Mouse (Mus musculus) hematopoietic stem cell, adult 5-6 weeks (primary cell): Measurements from ENCODE around the gene Gm9789. TPM values are rescaled to one million over a fixed set of nuclear protein-coding genes. Genes with fewer than 3 reads are reported as not detected.
"Not testable (repeated sequence)": the region's sequence is repeated elsewhere in the genome, so short reads cannot be mapped to it uniquely, and the experiment has no call there.

Experiments used
- ATAC-seq, 2 experiments: fragments of 125-278 bp in 1 of 2; replicated peaks in 1 of 2; 2 replicates each; pipeline ENCODE4 v1.8.0; 2016 to 2017; ENCODE audit warnings: inconsistent platforms in 2 of 2, mild to moderate bottlenecking in 2 of 2, moderate number of reproducible peaks in 2 of 2, low read depth in 1 of 2, moderate TSS enrichment in 1 of 2; ENCODE audit not compliant: low FRiP score in 2 of 2, poor library complexity in 2 of 2, severe bottlenecking in 2 of 2, insufficient read depth in 1 of 2, low TSS enrichment in 1 of 2
- total RNA-seq: library from RNA; stranded (forward); fragments of 172-1452, 232-1000 nt; gene quantifications from 2 replicates; pipeline ENCODE4 v1.2.3, GENCODE M21; 2017

Gene Gm9789
- not detected in 2 replicates for total RNA-seq

GRCm38 (mm10) chr16:89157652-89158051 is at the start of gene Gm9789:
Gene Gm9789, plus strand, starts transcription at chr16:89157952.
- no peak for ATAC-seq

GRCm38 (mm10) chr16:89140551-89140950 is 17.2 kb upstream of the Gm9789 start, which contains the start of gene Gm6358:
Gene Gm6358, plus strand, starts transcription at chr16:89140851.
- no peak for ATAC-seq

DNA sequence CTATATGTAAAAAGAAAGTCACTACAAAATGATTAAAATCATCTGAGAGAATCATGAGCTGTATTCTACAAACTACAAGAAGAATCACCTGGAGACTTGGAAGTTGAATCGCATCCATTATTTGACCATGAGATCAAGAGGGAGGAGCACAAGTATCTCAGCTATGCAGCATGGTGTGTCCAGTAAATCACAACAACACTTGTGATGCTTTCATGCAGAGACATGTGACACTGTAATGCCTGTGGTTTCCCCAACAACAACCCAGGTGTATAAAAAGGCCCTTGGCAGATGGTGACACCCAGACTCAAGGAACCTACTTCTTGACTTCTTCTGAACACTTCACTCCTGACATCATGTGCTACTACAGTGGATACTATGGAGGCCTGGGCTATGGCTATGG is 7.0 kb upstream of the Gm9789 start, which contains the start of gene Gm10061:
Gene Gm10061, plus strand, starts transcription at position 301 of the 400 bp plus-strand sequence.
- no peak for ATAC-seq

- not testable (repeated sequence) for ATAC-seq
These were observed 11.4 kb downstream of the Gm9789 start, which contains the start of gene Gm7735 for GRCm38 (mm10) chr16:89169190-89169589. Gene Gm7735, plus strand, starts transcription at chr16:89169490.

DNA sequence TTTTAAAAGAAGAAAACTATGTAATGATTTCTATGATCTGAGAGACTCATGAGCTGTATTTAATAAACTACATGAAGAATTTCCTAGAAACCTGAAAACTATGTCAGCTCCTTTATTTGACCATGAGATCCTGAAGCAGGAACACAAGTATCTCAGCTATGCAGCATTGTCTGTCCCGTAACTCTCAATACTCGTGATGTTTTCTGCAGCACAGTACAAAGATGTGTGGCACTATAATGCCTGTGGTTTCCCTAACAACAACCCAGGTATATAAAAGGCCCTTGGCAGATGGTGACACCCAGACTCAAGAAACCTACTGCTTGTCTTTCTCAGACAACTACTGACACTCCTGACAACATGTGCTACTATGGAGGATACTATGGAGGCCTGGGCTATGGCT is 16.7 kb downstream of the Gm9789 start, which contains the start of gene 1110057P08Rik:
Gene 1110057P08Rik, plus strand, starts transcription at position 301 of the 400 bp plus-strand sequence.
- no peak for ATAC-seq

DNA sequence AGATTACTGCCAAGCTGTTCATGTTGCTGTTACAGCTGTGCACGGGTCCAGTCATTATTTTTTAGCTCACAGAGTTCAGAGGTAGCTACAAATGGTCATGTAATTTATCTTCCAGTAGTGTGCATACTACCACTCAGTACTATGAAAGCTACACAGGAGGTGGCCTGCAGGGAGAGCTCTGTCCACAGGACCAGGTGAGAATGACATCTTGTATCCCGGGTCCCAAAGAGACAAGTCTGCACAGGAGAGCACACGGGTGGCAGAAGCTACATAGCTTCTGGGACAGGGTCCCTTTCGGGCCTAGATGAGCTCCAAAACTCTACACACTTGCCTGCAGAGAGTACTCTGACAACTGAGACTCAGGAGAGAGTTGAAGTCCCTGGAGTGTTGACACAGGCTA is 30.9 kb downstream of the Gm9789 start:
- no peak for ATAC-seq

- ATAC-seq: no peak
These were observed 47.8 kb downstream of the Gm9789 start, which contains the start of gene Krtap20-2 for GRCm38 (mm10) chr16:89205561-89205960. Gene Krtap20-2, plus strand, starts transcription at chr16:89205861.

Other genes with a start within 250 kb of the Gm9789 start
- not detected in 2 replicates for gene Krtap19-9b, start 225.7 kb upstream of the Gm9789 start, total RNA-seq
- gene Krtap16-3, start 195.1 kb upstream of the Gm9789 start, total RNA-seq: not detected in 2 replicates
- gene Krtap22-2, start 147.2 kb upstream of the Gm9789 start, total RNA-seq: not detected in 2 replicates
- not detected in 2 replicates for gene Gm10229, start 142.7 kb upstream of the Gm9789 start, total RNA-seq
- not detected in 2 replicates for gene Krtap6-1, start 126.3 kb upstream of the Gm9789 start, total RNA-seq
- not detected in 2 replicates for gene Gm10228, start 116.5 kb upstream of the Gm9789 start, total RNA-seq
- gene Krtap6-5, start 110.1 kb upstream of the Gm9789 start, total RNA-seq: not detected in 2 replicates
- gene 1110025L11Rik, start 94.0 kb upstream of the Gm9789 start, total RNA-seq: not detected in 2 replicates
- not detected in 2 replicates for gene Krtap6-3, start 73.9 kb upstream of the Gm9789 start, total RNA-seq
- not detected in 2 replicates for gene Gm6358, start 17.1 kb upstream of the Gm9789 start, total RNA-seq
- gene Gm10061, start 6.9 kb upstream of the Gm9789 start, total RNA-seq: not detected in 2 replicates
- gene Gm7735, start 11.5 kb downstream of the Gm9789 start, total RNA-seq: not detected in 2 replicates
- gene 1110057P08Rik, start 16.8 kb downstream of the Gm9789 start, total RNA-seq: not detected in 2 replicates
- not detected in 2 replicates for gene Krtap20-2, start 47.9 kb downstream of the Gm9789 start, total RNA-seq
- not detected in 2 replicates for gene Krtap21-1, start 245.9 kb downstream of the Gm9789 start, total RNA-seq